Mouse (Mus musculus) midbrain, embryonic 10.5 days (tissue): ENCODE data around the gene Zfp652. TPM values are rescaled to one million over a fixed set of nuclear protein-coding genes. Genes with fewer than 3 reads are reported as not detected.

ENCODE experiments used
- DNase-seq: peaks from one replicate; pipeline ENCODE4 v3.0.0-alpha.2; 2017; ENCODE audit warnings: low spot score
- H3K27ac ChIP-seq: fragments of 300-500 bp; sonication (generic); replicated peaks from 2 replicates; pipeline ENCODE4 v1.5.1; 2016; ENCODE audit warnings: mild to moderate bottlenecking
- H3K27me3 ChIP-seq: fragments of 300-500 bp; sonication (generic); 2 replicates; pipeline ENCODE4 v1.6.1; 2016; ENCODE audit warnings: low read depth, mild to moderate bottlenecking; ENCODE audit not compliant: poor library complexity, severe bottlenecking
- H3K36me3 ChIP-seq: fragments of 300-500 bp; sonication (generic); 2 replicates; pipeline ENCODE4 v1.6.1; 2016; ENCODE audit warnings: mild to moderate bottlenecking, moderate library complexity
- H3K4me1 ChIP-seq: fragments of 300-500 bp; sonication (generic); 2 replicates; pipeline ENCODE4 v1.6.1; 2016
- H3K4me3 ChIP-seq: fragments of 300-500 bp; sonication (generic); 2 replicates; pipeline ENCODE4 v1.5.1; 2016; ENCODE audit warnings: mild to moderate bottlenecking, moderate library complexity
- H3K9me3 ChIP-seq: fragments of 300-500 bp; sonication (generic); replicated peaks from 2 replicates; pipeline ENCODE4 v1.6.1; 2016; ENCODE audit warnings: mild to moderate bottlenecking
- WGBS: fragments of 180-500 bp; shearing (Covaris S2); methylation state at CpG from one replicate; pipeline ENCODE4 v1.1.7; 2016; 5-methylcytosine and 5-hydroxymethylcytosine counted together
- polyA plus RNA-seq: library from polyadenylated mRNA; unstranded; fragments of >200 nt; fragmentation: Nextera tagmentation; extraction: Ambion mirVana; gene quantifications from 2 replicates; pipeline ENCODE4 v1.2.1, GENCODE M21; 2016

Zfp652 gene
- polyA plus RNA-seq, 1 experiment from 2014 or later, result 13.7 TPM

DNA sequence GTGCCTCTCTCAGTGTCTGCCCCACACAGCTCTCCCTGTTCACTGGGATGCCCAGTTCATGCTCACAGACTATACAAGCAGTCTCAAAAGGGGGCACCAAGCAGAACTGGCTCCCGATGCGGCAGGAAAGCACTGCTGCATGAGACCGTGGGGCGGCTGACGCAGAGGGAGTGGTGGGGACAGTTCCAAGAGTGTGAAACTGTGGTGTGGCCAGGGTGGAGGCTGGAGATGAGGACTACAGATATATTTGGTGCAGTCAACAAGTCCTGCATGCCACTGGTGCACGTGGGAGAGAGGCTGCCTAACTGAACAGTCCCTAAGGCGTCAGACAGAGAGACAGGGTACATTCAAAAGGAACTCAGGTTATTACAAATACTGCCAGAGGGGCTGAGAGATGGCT lies 23.5 kb upstream of the Zfp652 start:
- Histone ChIP-seq H3K36me3 (no peaks in the 10 kb centered on the region), H3K9me3 (no peaks in the 10 kb centered on the region), H3K4me1 (no peaks in the 10 kb centered on the region; the same call in 1 of the 2 replicates), H3K27me3 (no peaks in the 10 kb centered on the region), H3K4me3 (no peak overlapping the region), H3K27ac (0 out of 2 replicates have a peak overlapping the region, but pooled peaks have one; percentile 47)
- no peak for DNase-seq
- 75% methylated on average over 7 of the region's 7 CpGs for WGBS

- Histone ChIP-seq H3K36me3 (no peaks in the 10 kb centered on the region), H3K27ac (no peak overlapping the region), H3K4me1 (no peaks in the 10 kb centered on the region; the same call in 1 of the 2 replicates), H3K4me3 (no peak overlapping the region), H3K27me3 (no peaks in the 10 kb centered on the region), H3K9me3 (no peaks in the 10 kb centered on the region)
- no peak for DNase-seq
- 91% methylated on average over 3 of the region's 3 CpGs for WGBS
These were observed 22.9 kb upstream of the Zfp652 start for GRCm38 (mm10) chr11:95689544-95689943.

GRCm38 (mm10) chr11:95698541-95698940 lies 13.9 kb upstream of the Zfp652 start:
- no peak overlapping the region for H3K27ac ChIP-seq
- H3K4me1 ChIP-seq, result no peaks in the 10 kb centered on the region
- DNase-seq, result no peak
- H3K36me3 ChIP-seq, result no peaks in the 10 kb centered on the region
- H3K4me3 ChIP-seq, result no peak overlapping the region
- no peaks in the 10 kb centered on the region for H3K27me3 ChIP-seq
- no peaks in the 10 kb centered on the region for H3K9me3 ChIP-seq
- WGBS, result 87% methylated on average over 5 of the region's 5 CpGs

DNA sequence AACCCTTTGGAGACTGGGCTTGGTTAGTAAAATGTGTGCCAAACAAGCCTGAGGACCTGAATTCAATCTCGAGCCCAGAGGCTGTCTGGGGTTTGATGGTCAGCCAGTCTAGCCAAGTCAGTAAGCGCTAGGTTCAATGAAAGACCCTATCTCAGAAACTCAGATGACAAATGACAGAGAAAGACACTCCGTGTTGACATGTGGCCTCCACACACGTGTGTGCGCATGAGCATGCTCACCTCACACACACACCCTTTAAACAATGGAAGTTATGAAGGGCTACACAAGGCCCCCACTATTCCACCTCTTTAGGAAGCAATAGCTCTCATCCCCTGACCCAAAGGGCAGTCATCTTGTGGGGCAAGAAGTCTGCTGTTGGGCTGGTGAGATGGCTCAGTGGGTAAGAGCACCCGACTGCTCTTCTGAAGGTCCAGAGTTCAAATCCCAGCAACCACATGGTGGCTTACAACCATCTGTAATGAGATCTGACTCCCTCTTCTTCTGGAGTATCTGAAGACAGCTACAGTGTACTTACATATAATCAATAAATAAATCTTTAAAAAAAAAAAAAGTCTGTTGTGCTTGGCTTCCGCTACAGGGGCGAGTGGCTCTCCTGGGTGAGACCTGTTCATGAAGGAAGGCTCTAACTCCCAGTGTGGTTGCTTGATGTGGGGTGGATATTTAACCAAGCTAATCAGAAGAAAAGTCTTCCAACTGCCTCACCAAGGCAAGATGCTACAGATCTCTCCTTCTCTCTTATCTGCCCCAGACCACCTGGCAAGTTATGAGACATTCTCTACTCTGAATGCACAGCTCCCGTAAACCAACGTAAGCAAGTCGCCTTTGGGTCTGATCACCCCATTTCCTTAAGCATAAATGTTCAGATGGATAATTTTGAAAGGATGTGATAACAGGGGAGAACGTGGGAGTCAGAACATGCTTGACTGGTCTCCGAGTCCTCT lies 11.4 kb upstream of the Zfp652 start:
- no peaks in the 10 kb centered on the region for H3K4me1 ChIP-seq
- no peak for DNase-seq
- 93% methylated on average over 13 of the region's 13 CpGs for WGBS

GRCm38 (mm10) chr11:95704032-95704969 lies 8.2 kb upstream of the Zfp652 start:
- 89% methylated on average over 12 of the region's 12 CpGs for WGBS
- DNase-seq, result no peak
- Histone ChIP-seq H3K27me3 (no peaks in the 10 kb centered on the region), H3K27ac (no peak overlapping the region), H3K4me3 (no peak overlapping the region), H3K4me1 (no peaks in the 10 kb centered on the region), H3K9me3 (no peaks in the 10 kb centered on the region), H3K36me3 (no peaks in the 10 kb centered on the region)

More for the DNA sequence above, 11.4 kb upstream of the Zfp652 start:
- Histone ChIP-seq H3K27me3 (no peaks in the 10 kb centered on the region), H3K36me3 (no peaks in the 10 kb centered on the region), H3K9me3 (no peaks in the 10 kb centered on the region), H3K4me3 (no peak overlapping the region), H3K27ac (no peak overlapping the region)

DNA sequence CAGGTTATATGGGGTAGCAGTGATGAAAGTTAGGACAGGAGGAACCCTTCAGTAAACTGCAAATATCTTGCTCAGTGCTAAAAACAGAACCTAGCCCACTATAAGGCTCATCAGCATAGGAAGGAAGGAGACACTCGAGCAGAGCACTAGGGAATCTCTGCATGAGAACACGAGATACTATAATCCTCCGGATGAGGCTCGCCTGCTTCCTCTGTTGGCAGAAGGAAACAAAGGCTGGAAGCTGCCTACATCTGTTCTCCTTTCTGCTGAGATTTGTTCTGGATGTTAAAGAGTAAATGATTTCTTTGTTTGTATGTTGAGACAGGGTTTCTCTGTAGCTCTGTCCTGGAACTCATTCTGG lies 7.5 kb upstream of the Zfp652 start:
- no peak overlapping the region for H3K27ac ChIP-seq
- H3K27me3 ChIP-seq, result no peaks in the 10 kb centered on the region
- 77% methylated on average over 4 of the region's 4 CpGs for WGBS
- H3K4me3 ChIP-seq, result no peak overlapping the region
- H3K4me1 ChIP-seq, result no peaks in the 10 kb centered on the region
- DNase-seq, result no peak
- no peaks in the 10 kb centered on the region for H3K9me3 ChIP-seq
- no peaks in the 10 kb centered on the region for H3K36me3 ChIP-seq

DNA sequence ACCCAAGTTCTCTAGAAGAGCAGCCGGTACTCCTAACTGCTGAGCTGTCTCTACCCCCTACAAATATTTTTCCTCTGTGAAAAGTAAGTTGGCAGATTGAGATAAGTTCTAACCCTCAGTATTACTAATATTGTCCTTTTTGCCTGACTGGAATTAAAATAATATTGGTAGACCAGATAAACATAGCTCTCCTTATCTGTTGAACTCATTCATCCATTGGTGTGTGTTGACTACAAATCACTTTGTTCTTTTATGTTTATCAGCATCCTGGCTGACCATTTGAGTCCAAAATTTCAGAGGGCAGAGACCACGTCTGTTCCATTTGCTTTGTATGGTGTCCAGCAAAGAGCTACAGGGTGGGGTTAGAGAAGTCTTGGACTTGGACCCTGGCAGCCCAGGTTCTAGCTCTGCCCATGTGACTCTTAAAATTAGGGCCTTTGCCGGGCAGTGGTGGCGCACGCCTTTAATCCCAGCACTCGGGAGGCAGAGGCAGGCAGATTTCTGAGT lies 2.9 kb upstream of the Zfp652 start:
- DNase-seq, result no peak
- H3K36me3 ChIP-seq, result no peaks in the 10 kb centered on the region
- peaks cover 20% of the 10 kb centered on the region for H3K4me1 ChIP-seq
- no peak overlapping the region for H3K27ac ChIP-seq
- no peaks in the 10 kb centered on the region for H3K27me3 ChIP-seq
- H3K4me3 ChIP-seq, result no peak overlapping the region
- 93% methylated on average over 6 of the region's 6 CpGs for WGBS
- H3K9me3 ChIP-seq, result no peaks in the 10 kb centered on the region

DNA sequence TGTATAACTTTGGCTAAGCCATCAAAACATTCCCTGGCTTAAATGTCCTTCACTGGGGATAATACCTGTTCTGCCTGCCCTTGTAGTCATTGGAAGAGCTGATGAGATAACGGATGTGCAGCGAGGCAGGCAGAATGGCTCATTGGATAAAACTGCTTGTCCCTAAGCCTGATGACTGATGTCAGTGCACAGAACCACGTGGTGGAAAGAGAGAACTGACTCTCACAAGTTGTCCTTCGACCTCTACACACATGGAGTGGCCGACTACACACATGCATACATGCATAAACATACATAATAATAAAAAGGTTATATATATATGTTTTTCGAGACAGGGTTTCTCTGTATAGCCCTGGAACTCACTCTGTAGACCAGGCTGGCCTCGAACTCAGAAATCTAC lies 2.0 kb upstream of the Zfp652 start:
- Histone ChIP-seq H3K36me3 (no peaks in the 10 kb centered on the region), H3K27me3 (no peaks in the 10 kb centered on the region), H3K4me1 (peaks cover 29% of the 10 kb centered on the region), H3K4me3 (no peak overlapping the region), H3K27ac (no peak overlapping the region), H3K9me3 (no peaks in the 10 kb centered on the region)
- no peak for DNase-seq
- 78% methylated on average over 7 of the region's 7 CpGs for WGBS

GRCm38 (mm10) chr11:95712085-95712562 lies 349 bp upstream of the Zfp652 start:
- 35% methylated on average over 12 of the region's 12 CpGs for whole genome bisulfite sequencing
- Histone ChIP-seq H3K4me1 (peaks cover 30% of the 10 kb centered on the region), H3K36me3 (no peaks in the 10 kb centered on the region), H3K4me3 (peak overlapping the region; percentile 98), H3K27ac (peak overlapping the region; percentile 97), H3K9me3 (no peaks in the 10 kb centered on the region), H3K27me3 (no peaks in the 10 kb centered on the region)
- DNase-seq, result no peak

GRCm38 (mm10) chr11:95713225-95713810 lies 845 bp downstream of the Zfp652 start:
- H3K36me3 ChIP-seq, result no peaks in the 10 kb centered on the region
- H3K27ac ChIP-seq, result peak overlapping the region; percentile 97
- peak overlapping the region; percentile 98 for H3K4me3 ChIP-seq
- DNase-seq, result peak; percentile 63
- H3K9me3 ChIP-seq, result no peaks in the 10 kb centered on the region
- H3K27me3 ChIP-seq, result no peaks in the 10 kb centered on the region
- WGBS, result under 1% methylated on average over 45 of the region's 49 CpGs
- peaks cover 30% of the 10 kb centered on the region for H3K4me1 ChIP-seq

DNA sequence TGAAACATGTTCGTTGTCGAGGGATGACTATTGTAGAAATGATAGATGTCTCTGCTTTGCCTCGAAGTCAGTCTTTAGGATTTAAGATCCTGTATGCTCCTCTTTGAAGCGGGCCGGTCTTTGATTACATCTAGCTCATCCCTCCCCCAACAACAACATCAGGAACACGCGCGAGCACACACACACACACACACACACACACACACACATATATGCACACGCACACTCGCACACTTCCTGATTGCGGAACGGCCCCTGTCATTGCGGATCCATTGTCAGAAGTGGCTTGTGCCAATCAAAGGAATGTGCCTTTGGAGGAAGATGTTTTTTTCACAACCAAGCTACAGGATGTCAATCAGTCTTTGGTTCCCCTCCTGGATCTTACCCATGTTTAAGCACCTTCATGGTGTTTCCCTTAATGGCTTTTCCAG lies 1.4 kb downstream of the Zfp652 start:
- H3K36me3 ChIP-seq, result no peaks in the 10 kb centered on the region
- WGBS, result 2% methylated on average over 13 of the region's 13 CpGs
- peak overlapping the region; percentile 98 for H3K4me3 ChIP-seq
- H3K4me1 ChIP-seq, result peaks cover 30% of the 10 kb centered on the region
- no peaks in the 10 kb centered on the region for H3K27me3 ChIP-seq
- H3K27ac ChIP-seq, result peak overlapping the region; percentile 97
- no peak for DNase-seq
- no peaks in the 10 kb centered on the region for H3K9me3 ChIP-seq

- no peaks in the 10 kb centered on the region for H3K9me3 ChIP-seq
- H3K36me3 ChIP-seq, result no peaks in the 10 kb centered on the region
- H3K4me1 ChIP-seq, result peaks cover 30% of the 10 kb centered on the region
- no peak for DNase-seq
- WGBS, result 53% methylated on average over 7 of the region's 7 CpGs
- no peak overlapping the region for H3K27ac ChIP-seq
- peak overlapping the region; percentile 98 for H3K4me3 ChIP-seq
- no peaks in the 10 kb centered on the region for H3K27me3 ChIP-seq
These were observed 1.9 kb downstream of the Zfp652 start for GRCm38 (mm10) chr11:95714411-95714810.
